Mouse (Mus musculus): ENCODE measurements at regions not wholly inside any gene's neighbourhood (a gene's known extent, or its start where the extent isn't known, plus 50 kb on each side); places are given as distances from the start of the nearest gene placed in this dataset.

GRCm38 (mm10) chr1:127152840-127153239 is 52.0 kb upstream of the Mgat5 start:
- no peak for DNase-seq

GRCm38 (mm10) chr1:127135521-127135920 is 69.3 kb upstream of the Mgat5 start:
- no peak for DNase-seq

- no peak for DNase-seq
Measured at GRCm38 (mm10) chr1:127131871-127132270, 72.9 kb upstream of the Mgat5 start.

DNA sequence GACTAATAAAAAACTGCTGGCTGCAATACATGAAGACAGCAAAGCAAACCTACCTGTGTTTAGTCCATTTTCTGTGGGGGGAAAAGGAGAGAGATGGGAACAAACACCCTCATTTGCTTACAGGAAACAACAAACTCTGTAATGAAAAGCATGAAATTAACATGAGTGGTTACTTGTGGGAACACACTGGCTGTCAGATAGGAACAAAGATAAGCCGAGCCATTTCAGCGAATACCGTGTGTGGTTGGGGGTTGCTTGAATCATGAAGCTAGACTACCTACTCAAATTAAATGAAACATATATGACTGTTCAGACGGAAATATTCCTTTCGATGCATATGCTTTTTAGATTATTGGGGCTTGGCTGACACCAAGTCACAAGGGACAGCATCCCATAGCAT is 80.0 kb upstream of the Mgat5 start:
- no peak for DNase-seq

GRCm38 (mm10) chr1:127118019-127118418 is 86.8 kb upstream of the Mgat5 start:
- DNase-seq: no peak

- no peak for DNase-seq
Measured at GRCm38 (mm10) chr1:127107485-127107884, 97.3 kb upstream of the Mgat5 start.

DNA sequence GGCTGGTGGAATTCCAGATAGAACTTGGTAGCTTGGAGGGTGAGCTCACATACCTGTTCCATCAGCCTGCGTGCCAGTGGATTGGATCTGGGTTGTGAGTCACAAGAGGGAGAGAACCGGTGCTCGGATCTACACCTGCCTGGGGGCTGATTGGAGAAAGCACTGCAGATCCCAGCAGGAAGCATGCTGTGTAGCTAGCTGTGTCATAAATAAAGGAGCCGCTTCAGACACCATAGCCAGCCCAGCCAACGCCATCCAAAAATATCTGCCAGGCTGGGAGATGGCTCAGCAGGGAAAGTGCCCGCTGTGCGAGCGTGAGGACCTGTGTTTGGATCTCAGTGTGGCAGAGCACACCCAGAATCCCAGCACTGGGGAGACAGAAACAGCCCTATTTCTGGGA is 99.0 kb upstream of the Mgat5 start:
- no peak for DNase-seq

- no peak for DNase-seq
Measured at GRCm38 (mm10) chr1:127103664-127104063, 101.2 kb upstream of the Mgat5 start.

DNA sequence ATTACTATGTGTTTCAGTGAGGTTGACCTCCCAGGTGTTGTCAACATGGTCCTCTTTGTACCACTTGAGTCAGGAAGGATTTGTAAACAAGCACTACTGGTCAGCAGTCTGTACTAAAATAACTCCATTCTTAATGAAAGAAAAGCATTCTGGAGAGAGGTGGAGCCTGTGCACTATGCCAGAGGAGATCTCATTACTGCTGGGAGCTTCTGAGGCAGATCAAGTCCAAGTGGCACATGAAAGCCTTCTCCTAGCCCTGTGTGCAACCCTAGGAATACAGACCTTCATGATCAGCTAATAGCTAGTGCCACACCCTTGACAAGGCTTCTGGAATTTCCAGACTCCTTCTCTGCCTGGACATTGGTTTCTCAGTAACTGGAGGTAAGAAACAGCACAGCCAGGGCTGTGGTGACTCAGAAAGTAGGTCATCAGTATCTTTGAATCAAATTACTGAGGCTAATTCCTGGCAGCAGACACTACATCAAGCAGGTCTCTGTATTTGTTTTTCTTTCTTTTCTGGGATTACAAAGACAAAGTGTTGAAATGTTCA is 105.9 kb upstream of the Mgat5 start:
- DNase-seq: no peak

GRCm38 (mm10) chr1:127087616-127088015 is 117.2 kb upstream of the Mgat5 start:
- DNase-seq: no peak

DNA sequence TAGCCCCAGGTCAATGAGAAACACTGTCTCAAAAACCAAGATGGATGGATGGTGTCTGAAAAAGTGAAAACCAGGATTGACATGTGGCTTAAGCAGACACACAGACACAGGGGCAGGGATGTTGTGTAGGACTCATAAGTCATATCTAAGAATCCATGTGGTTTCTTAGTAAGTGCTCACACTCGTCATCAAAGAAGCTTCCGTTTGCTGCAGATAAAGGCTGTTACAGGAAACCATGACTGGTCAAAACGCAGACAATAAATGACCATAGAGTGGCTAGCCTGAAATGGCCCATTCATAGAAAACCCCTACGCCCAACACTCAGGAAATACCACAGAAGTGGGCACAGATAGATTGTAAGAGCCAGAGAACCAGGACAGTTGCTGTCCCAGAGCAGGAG is 118.8 kb upstream of the Mgat5 start:
- no peak for DNase-seq

DNA sequence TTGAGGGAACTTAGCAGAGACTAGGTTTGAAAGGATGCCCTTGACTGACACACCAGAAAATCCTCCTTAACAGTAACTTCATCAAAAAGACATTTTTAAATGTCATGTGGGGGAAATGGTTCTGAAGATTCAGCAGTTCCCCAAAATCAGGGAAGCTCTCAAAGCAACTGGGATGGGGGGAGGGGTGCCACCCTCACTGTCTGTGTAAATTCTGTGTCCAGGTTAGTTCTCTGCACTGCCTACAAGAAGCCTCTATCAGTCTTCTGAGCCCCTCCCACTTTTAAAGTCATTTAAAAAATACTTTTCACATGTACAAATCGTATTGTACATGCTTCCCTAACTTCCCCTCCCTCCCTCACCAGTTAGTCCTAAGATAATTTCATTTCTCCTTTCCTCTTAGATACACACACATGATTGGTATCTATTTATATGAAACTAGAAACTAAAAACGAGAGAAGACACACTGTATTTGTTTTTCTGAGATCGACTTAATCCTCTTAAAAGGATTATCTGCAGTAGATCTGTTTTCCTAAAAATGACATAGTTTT is 121.0 kb upstream of the Mgat5 start:
- no peak for DNase-seq

DNA sequence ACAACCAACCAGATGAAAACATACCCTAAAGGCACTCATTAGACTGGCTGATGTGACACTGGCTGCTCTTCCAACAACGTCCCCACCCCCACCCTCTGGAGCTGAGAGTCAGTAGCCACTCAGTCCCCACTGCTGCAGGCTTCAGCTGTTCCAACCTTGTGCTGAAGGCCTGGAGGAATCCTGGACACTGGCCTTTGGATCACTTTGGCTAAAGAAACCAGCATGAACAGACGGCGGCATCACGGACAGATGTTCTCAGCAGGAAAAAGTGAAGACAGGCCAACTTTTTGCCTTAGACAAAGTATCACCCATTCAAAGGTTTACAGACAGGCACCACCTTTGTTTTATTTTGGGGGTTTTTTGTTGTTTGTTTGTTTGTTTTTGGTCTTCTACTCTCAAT is 125.8 kb upstream of the Mgat5 start:
- no peak for DNase-seq

DNA sequence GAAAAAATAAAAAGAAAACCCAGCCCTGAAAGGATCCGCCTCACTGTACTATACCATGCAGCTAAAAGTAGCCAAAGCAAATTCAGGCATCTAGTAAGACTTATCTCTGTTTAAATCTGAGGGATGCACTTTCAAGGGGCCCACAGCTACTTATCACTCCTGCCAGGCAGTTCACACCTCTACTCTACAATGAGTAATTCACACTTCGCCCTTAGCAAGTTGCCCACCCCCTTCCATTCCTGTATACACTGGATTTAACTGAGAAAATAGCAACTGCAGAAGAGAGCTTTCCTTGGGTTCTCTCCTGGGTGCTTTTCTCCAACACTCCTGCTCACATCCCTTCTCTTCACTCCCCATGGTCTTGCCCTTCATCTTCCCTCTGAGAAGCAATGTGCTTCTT is 142.4 kb upstream of the Mgat5 start:
- DNase-seq: no peak

- no peak for DNase-seq
Measured at GRCm38 (mm10) chr1:127045711-127046420, 158.9 kb upstream of the Mgat5 start.

DNA sequence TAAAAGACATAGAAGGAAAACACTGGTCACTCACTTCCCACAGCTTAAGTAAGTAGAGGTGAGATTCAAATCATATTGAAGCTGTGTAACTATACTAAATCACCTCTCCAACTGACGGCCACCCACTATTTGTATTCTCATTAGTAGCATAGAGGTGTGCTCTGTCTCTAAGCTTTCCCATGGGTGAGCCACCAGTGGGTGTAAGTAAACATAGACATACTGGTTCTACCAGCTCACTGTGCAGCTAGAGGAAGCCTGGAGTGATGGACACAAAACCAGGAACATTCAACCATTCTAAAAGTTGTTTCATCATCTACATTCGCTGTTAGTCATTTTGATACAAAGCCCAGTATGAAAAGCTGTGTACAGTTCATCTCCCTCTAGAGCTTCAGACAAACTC is 170.1 kb upstream of the Mgat5 start:
- DNase-seq: no peak

DNA sequence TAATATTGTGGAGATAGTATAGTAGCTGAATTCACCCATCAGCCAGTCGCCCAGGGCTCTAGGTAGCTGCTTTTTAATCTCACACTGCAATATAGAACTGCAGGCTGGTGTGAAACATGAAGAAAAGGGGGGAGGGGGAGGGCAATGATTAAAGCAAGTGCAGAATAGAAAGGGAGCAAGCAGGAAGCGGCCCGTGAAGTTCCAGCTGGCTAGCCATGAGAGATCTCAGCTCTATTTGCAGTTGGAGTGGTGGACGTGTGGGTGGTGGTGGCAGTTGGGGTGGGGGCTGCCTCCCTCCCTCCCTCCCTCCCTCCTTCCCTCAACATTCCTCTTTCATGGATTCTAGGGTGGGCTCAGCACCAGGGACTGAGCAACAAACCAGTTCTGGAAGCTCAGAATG is 173.3 kb upstream of the Mgat5 start:
- no peak for DNase-seq

DNA sequence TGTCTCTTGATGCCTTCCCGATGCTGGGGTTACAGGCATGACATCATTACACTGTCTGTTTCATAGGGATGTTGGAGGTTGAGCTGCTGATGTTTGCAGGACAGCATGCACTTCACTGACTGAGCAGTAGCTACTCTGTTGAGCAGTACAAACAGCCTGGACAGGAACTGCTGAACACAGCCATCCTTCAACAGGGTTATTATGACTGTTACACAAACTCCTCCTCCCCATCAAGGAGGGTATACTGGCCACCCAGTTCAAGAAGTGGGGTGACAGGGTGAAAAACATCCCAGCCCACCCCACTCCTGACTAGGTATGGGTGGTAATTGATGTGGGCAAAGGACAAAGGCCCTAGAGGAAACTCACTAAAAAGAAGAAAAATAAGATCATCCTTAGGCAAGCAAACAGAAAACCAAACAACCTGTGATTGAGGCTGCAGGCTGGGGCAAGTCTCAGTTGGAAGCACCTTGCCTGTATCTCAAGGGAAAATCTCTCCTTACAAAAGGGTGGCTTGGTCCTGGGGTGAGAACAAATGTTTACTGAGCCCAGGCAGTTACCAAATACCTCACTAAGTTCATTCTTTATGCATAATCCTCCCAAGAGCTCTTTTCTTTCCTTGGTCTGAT is 175.8 kb upstream of the Mgat5 start:
- no peak for DNase-seq

- no peak for DNase-seq
Measured at GRCm38 (mm10) chr1:127023100-127023499, 181.7 kb upstream of the Mgat5 start.

DNA sequence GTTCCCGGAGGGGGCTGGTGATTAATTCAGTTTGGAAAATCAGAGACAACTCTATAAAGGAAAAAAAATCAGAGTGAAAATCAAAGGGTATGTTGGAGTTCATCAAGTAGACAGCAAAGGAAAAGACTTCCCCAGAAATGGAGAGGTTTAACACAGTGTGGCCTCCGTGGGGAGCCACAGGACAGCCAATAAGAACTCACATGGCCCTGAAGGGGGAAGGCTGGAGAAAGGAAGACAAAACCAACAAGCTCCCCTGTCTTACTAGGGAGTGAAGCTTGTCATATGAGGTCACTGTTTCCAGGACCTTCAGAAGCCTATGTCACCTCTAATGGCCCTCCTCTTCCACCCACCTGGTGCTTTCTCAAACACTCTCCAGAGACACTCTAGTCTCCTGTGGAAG is 187.1 kb upstream of the Nckap5 start:
- no peak for DNase-seq

- DNase-seq: no peak
Measured at GRCm38 (mm10) chr1:127015894-127016245, 185.3 kb upstream of the Nckap5 start.

DNA sequence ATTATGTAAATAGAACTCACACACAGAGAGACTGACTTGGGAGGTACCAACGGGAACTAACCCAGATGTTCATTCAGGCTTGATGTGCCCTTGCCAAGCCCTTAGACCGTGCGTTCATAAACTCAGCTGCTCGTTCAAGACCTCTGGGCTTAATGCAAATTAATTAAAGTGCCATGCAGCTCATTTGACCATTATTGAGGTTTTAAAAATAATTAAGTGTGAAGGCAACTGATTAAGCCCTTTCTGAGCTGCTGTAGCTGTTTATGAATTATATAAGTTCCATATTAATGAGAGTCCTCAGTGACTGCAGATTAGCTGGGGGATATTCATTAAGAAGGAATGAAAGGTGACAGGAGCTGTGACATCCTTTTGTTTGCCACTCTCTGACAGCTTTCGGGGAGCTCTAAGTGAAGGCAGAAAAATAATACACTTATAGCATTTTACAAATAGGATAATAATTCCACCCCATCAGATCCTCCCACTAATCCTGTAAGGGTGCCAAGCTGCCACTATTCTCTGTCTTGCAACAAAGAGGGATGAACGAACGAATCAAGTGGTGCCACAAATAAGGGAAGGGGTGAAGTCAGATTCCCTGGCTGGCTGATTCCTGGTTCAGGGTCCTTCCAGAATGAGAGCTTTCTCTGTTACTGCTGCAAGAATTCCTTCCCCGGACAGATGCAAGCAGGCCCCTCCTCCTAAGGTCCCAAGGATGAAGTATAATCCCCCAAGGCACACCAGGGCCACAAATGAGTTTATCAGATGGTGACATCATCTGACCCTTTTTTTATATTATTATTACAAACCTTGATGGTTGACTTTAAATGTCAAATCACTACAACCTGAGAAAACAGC is 184.7 kb upstream of the Nckap5 start:
- no peak for DNase-seq

GRCm38 (mm10) chr1:127011901-127012300 is 181.3 kb upstream of the Nckap5 start:
- DNase-seq: peak; percentile 24

- no peak for DNase-seq
Measured at GRCm38 (mm10) chr1:127009699-127010098, 179.1 kb upstream of the Nckap5 start.
